Mouse (Mus musculus) liver, postnatal 0 days (tissue): ENCODE results near the gene Vps11.

ENCODE experiments used
- CTCF ChIP-seq: sonication (generic); IDR thresholded peaks from 2 replicates; pipeline ENCODE4 v1.5.1; 2016; ENCODE audit warnings: antibody characterized with exemption, low read depth
- EP300 ChIP-seq: IDR thresholded peaks from 2 replicates; pipeline ENCODE4 v1.6.1; 2016; ENCODE audit warnings: antibody characterized with exemption, low read depth, mild to moderate bottlenecking

DNA sequence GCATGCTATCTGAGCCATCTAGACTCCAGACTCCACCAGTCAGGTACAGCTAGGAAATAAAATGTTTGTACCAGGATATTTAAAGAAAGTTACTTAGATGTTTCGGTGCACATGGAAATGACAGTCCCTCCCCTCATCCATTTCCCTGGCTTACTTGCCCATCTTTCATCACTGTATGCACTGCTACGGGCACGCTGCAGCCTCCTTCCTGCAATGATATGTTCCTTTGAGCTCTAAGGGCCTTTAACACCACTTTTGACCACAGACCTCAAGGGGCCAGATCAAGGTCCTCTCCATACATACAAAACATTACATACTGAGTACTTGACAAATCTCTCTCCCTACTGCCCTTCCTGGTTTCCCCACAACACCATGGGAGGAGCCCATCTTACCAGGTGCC lies 24.5 kb downstream of the Vps11 start:
- TF ChIP-seq CTCF (no peak), EP300 (no peak)
